Mouse (Mus musculus) C2C12 (cell line): ENCODE measurements around the gene Wdr61. TPM values are rescaled to one million over a fixed set of nuclear protein-coding genes. Genes with fewer than 3 reads are reported as not detected.
A peak's percentile ranks its signal among the peaks of the same experiment; 100 is the strongest.

Source experiments
- H3K27me3 ChIP-seq: one replicate; pipeline ENCODE4 v1.6.1; 2011; ENCODE audit not compliant: control insufficient read depth, insufficient read depth, insufficient read length
- H3K36me3 ChIP-seq: one replicate; pipeline ENCODE4 v1.6.1; 2011; ENCODE audit not compliant: control insufficient read depth, insufficient read depth
- H3K4me3 ChIP-seq: one replicate; pipeline ENCODE4 v1.5.1; 2011; ENCODE audit warnings: mild to moderate bottlenecking, control low read depth; ENCODE audit not compliant: poor library complexity, insufficient read depth, severe bottlenecking
- H3K79me2 ChIP-seq: one replicate; pipeline ENCODE4 v1.6.1; 2011; ENCODE audit not compliant: control insufficient read depth, insufficient read depth
- H3K79me3 ChIP-seq: one replicate; pipeline ENCODE4 v1.6.1; 2011; ENCODE audit warnings: low read depth, control low read depth
- H3ac ChIP-seq: one replicate; pipeline ENCODE3; 2011; ENCODE audit warnings: low read depth; ENCODE audit not compliant: control insufficient read depth, insufficient read length
- CEBPB ChIP-seq: IDR thresholded peaks from one replicate; pipeline ENCODE4 v1.6.1; 2011; ENCODE audit warnings: low read depth, mild to moderate bottlenecking, control low read depth, moderate library complexity
- CTCF ChIP-seq: IDR thresholded peaks from one replicate; pipeline ENCODE4 v1.5.1; 2011; ENCODE audit not compliant: control insufficient read depth, insufficient read depth, insufficient read length
- FOSL1 ChIP-seq: IDR thresholded peaks from one replicate; pipeline ENCODE4 v1.8.0; 2011; ENCODE audit warnings: mild to moderate bottlenecking, low read length; ENCODE audit not compliant: poor library complexity, insufficient read depth, severe bottlenecking
- MAX ChIP-seq: IDR thresholded peaks from one replicate; pipeline ENCODE4 v1.6.1; 2011; ENCODE audit warnings: mild to moderate bottlenecking, control low read depth
- MYOD1 ChIP-seq: IDR thresholded peaks from one replicate; pipeline ENCODE4 v1.6.1; 2011; ENCODE audit warnings: low read depth; ENCODE audit not compliant: control insufficient read depth, insufficient read length
- MYOG ChIP-seq: IDR thresholded peaks from one replicate; pipeline ENCODE4 v1.6.1; 2011; ENCODE audit not compliant: control insufficient read depth, insufficient read length; ENCODE audit errors: extremely low read depth
- USF1 ChIP-seq: IDR thresholded peaks from one replicate; pipeline ENCODE4 v1.6.1; 2011; ENCODE audit warnings: low read depth, mild to moderate bottlenecking, control low read depth, moderate library complexity
- polyA plus RNA-seq: library from polyadenylated mRNA; unstranded; fragments of >200 nt; fragmentation: generic; extraction: Trizol; gene quantifications from one replicate; pipeline ENCODE4 v1.2.1, GENCODE M21; 2012; ENCODE audit warnings: missing spikeins

Wdr61 gene
- polyA plus RNA-seq, 1 experiment: 55.9 TPM

GRCm38 (mm10) chr9:54689446-54689845 is 44.9 kb downstream of the Wdr61 start:
- no peaks in the 10 kb centered on the region for H3K79me3 ChIP-seq
- no peak for TF ChIP-seq MYOG
- TF ChIP-seq FOSL1: no peak
- TF ChIP-seq MYOD1: no peak
- no peak for TF ChIP-seq CEBPB
- TF ChIP-seq CTCF: no peak
- H3K4me3 ChIP-seq: no peak overlapping the region
- H3K27me3 ChIP-seq: peaks cover 15% of the 10 kb centered on the region
- no peaks in the 10 kb centered on the region for H3K79me2 ChIP-seq
- H3K36me3 ChIP-seq: no peaks in the 10 kb centered on the region
- no peak overlapping the region for H3ac ChIP-seq

- Histone ChIP-seq H3K36me3 (no peaks in the 10 kb centered on the region), H3K79me3 (no peaks in the 10 kb centered on the region), H3K4me3 (no peak overlapping the region), H3K27me3 (peaks cover 15% of the 10 kb centered on the region), H3ac (no peak overlapping the region), H3K79me2 (no peaks in the 10 kb centered on the region)
- TF ChIP-seq MYOD1 (no peak), MYOG (no peak), FOSL1 (no peak), CEBPB (no peak), MAX (no peak)
Observed at GRCm38 (mm10) chr9:54687246-54688236, 46.8 kb downstream of the Wdr61 start.

DNA sequence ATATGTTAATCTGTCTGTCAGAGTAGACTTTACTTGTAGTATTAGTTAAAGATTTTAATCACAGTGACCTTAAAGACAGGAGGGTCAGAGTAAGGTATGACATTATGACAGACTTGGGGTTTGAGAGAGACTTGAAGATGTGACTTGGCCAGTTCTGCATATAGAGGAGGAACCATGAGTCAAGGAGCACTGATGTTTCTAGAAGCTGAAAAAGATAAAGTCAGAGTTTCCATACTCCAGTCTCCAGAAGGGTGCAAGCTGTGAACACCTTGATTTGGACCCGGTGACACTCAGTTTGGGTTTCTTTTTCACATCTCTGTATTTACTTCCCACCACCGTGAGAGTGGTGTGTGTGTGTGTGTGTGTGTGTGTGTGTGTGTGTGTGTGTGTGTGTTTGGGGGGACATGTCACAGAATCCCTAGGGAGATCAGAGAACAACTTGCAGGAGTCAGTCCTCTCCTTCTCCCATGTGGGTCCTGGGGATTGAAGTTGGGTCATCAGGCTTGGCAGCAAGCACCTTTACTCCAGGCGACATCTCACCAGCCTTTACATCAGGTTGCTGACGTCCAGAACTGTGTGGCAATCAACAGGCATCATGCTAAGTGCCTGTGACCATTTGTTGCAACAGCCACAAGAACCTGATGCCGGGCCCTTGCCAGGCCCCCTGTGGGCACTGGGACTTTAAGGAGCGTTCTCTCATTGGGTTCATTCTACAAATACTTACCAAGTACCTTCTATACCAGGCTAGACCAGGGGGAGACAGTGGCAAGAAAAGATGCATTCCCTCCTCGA is 50.3 kb downstream of the Wdr61 start:
- Histone ChIP-seq H3K36me3 (no peaks in the 10 kb centered on the region), H3K79me2 (no peaks in the 10 kb centered on the region), H3K4me3 (no peak overlapping the region), H3K27me3 (peaks cover 12% of the 10 kb centered on the region), H3K79me3 (no peaks in the 10 kb centered on the region), H3ac (no peak overlapping the region)
- TF ChIP-seq MYOG (no peak), MAX (no peak), FOSL1 (no peak), CEBPB (no peak), CTCF (no peak), MYOD1 (no peak), USF1 (no peak)

DNA sequence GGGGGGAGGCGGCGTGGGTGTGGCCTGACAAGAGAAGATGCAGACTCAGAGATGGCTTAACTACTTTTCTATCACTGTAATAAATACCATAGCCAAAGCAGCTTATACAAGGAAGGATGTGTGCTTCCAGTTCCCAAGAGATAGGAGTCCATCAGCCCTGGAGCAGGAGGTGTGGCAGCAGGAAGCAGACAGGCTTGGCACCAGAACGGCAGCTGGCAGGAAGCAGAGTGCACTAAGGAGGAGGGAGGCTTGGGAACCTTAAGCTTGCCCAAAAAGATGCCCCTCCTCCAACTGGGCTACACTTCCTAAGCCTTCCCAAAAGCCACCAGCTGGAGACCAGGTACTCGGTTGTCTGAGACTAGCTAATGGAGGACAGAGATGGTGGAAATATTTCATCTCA is 51.5 kb downstream of the Wdr61 start:
- no peaks in the 10 kb centered on the region for H3K79me3 ChIP-seq
- H3K36me3 ChIP-seq: no peaks in the 10 kb centered on the region
- no peaks in the 10 kb centered on the region for H3K79me2 ChIP-seq
- no peak overlapping the region for H3K4me3 ChIP-seq
- H3ac ChIP-seq: no peak overlapping the region
- no peak for TF ChIP-seq CTCF
- TF ChIP-seq MYOD1: no peak
- no peak for TF ChIP-seq FOSL1
- no peak for TF ChIP-seq CEBPB
- no peak for TF ChIP-seq USF1
- TF ChIP-seq MYOG: no peak
- no peak for TF ChIP-seq MAX
- H3K27me3 ChIP-seq: peaks cover 8% of the 10 kb centered on the region

DNA sequence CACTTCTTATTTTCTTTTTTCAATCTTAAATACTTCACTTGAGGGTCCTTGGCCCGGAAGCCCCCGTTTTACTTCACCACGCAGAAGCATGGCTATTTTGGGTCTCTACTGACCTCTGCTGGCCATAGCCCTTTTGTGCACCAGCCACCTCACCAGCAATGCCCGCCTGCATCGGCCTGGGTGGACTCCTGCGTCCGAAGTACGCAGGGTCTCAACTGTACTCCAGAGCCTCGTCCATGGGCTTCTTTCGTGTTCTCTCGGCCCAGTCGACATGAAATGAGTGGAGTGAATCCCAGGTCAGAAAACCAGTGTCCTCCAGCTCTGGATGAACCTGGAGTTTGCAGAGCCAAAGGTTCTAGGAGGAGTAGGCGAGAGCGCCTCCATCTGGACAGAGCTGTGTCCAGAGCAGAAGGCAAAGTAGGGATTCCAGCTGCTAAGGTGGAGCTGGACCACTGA is 57.8 kb downstream of the Wdr61 start:
- Histone ChIP-seq H3K79me3 (no peaks in the 10 kb centered on the region), H3K4me3 (no peak overlapping the region), H3K27me3 (no peaks in the 10 kb centered on the region), H3K79me2 (no peaks in the 10 kb centered on the region), H3ac (peak overlapping the region; percentile 59), H3K36me3 (no peaks in the 10 kb centered on the region)
- TF ChIP-seq FOSL1: no peak
- peak; percentile 93 for TF ChIP-seq CTCF
